Mouse (Mus musculus) MEL (cell line): ENCODE results near the gene Gnai2.

Experiments used
- CHD2 ChIP-seq: IDR thresholded peaks from 2 replicates; pipeline ENCODE4 v1.6.1; 2011; ENCODE audit warnings: low read length, improper control_type of control experiment
- CTCF ChIP-seq, 3 experiments: IDR thresholded peaks in 2 of 3; conservative IDR thresholded peaks in 1 of 3; 2 replicates each; pipeline ENCODE4 v1.5.1; 2011 to 2012; ENCODE audit warnings: low read length in 3 of 3, low read depth in 2 of 3, mild to moderate bottlenecking in 2 of 3, improper control_type of control experiment in 1 of 3, inconsistent platforms in 1 of 3, mixed read lengths in 1 of 3, moderate library complexity in 1 of 3; ENCODE audit not compliant: control insufficient read depth in 1 of 3, insufficient read depth in 1 of 3, poor library complexity in 1 of 3, severe bottlenecking in 1 of 3
- MAX ChIP-seq: IDR thresholded peaks from 2 replicates; pipeline ENCODE4 v1.6.1; 2011; ENCODE audit warnings: low read length, improper control_type of control experiment
- SIN3A ChIP-seq: IDR thresholded peaks from 2 replicates; pipeline ENCODE4 v1.6.1; 2012; ENCODE audit warnings: low read length, improper control_type of control experiment, inconsistent platforms
- TAL1 ChIP-seq: IDR thresholded peaks from 2 replicates; pipeline ENCODE4 v1.6.1; 2012; ENCODE audit warnings: mild to moderate bottlenecking, inconsistent platforms, low read length, moderate library complexity, mixed read lengths

DNA sequence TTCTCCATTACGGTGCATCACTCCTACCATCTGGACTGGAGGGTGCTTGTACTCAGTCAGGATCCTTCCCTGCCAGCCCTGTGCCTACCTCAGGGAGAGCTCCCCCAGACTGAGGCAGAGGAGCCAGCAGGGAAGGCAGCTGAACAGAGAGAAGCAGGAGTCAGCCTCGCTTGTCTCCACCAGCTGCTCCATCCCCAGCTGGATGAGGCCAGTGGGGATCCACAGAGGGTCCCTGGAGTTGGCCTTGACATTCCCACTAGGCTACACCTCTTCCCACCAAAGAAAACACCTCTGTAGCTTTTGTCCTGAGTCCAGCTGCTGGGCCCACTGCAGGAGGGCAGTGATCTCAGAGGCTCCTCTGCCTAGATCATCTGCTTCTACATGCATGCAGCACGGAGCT is 10.2 kb downstream of the Gnai2 start:
- TF ChIP-seq CTCF (IDR thresholded peaks at IDR 0.05 in 2 of 3, conservative IDR thresholded peaks at IDR 0.05 in 1 of 3; ENCODE audit: control insufficient read depth in 1 of 3, insufficient read depth in 1 of 3, low read depth in 2 of 3, low read length in 3 of 3, poor library complexity in 1 of 3, severe bottlenecking in 1 of 3): no peak
- TF ChIP-seq MAX: no peak
- no peak for TF ChIP-seq TAL1
- TF ChIP-seq CHD2: no peak
- TF ChIP-seq SIN3A: no peak
